Mouse (Mus musculus) lung, adult 2 months (tissue): ENCODE data around the gene Palld. TPM values are rescaled to one million over a fixed set of nuclear protein-coding genes. Genes with fewer than 3 reads are reported as not detected.

Experiments
- DNase-seq: peaks from one replicate; pipeline ENCODE4 v3.0.0; 2022
- H3K4me1 ChIP-seq: fragments of 200-500 bp; 2 replicates; pipeline ENCODE4 v1.6.1; 2011; ENCODE audit warnings: low read length; ENCODE audit not compliant: control insufficient read depth, insufficient read depth
- H3K4me3 ChIP-seq: fragments of 200-500 bp; replicated peaks from 2 replicates; pipeline ENCODE3; 2011; ENCODE audit warnings: low read depth, mild to moderate bottlenecking, control low read depth, low read length; ENCODE audit errors: extremely low read depth
- CTCF ChIP-seq: fragments of 200-500 bp; IDR thresholded peaks from 2 replicates; pipeline ENCODE4 v1.5.1; 2011; ENCODE audit warnings: mild to moderate bottlenecking, low read length, control low read depth; ENCODE audit not compliant: insufficient read depth
- POLR2A ChIP-seq: fragments of 200-500 bp; IDR thresholded peaks from 2 replicates; pipeline ENCODE4 v1.6.1; 2011; ENCODE audit warnings: low read depth, mild to moderate bottlenecking, control low read depth, low read length, borderline replicate concordance; ENCODE audit errors: extremely low read depth
- WGBS: fragments of 180-500 bp; shearing (Covaris S2); methylation state at CpG from one replicate; pipeline ENCODE4 v1.1.7; 2018; 5-methylcytosine and 5-hydroxymethylcytosine counted together
- polyA plus RNA-seq: library from polyadenylated mRNA; depleted of rRNA; stranded (reverse); fragments of >200 nt; gene quantifications from 2 replicates; pipeline ENCODE4 v1.2.3, GENCODE M21; 2012

The Palld gene
- polyA plus RNA-seq, 1 experiment, result 37.1 TPM

GRCm38 (mm10) chr8:61713195-61713990, 189.1 kb downstream of the Palld start:
- no peak for TF ChIP-seq POLR2A
- TF ChIP-seq CTCF, result no peak
- DNase-seq, result no peak
- Histone ChIP-seq H3K4me1 (no peaks in the 10 kb centered on the region), H3K4me3 (no peak overlapping the region)
- WGBS, result 71% methylated on average over 16 of the region's 16 CpGs

- H3K4me1 ChIP-seq, result no peaks in the 10 kb centered on the region
- DNase-seq, result no peak
- 68% methylated on average over 2 of the region's 2 CpGs for WGBS
- H3K4me3 ChIP-seq, result no peak overlapping the region
- TF ChIP-seq POLR2A (no peak), CTCF (no peak)
Measured at GRCm38 (mm10) chr8:61712426-61712825, 190.1 kb downstream of the Palld start.

GRCm38 (mm10) chr8:61708586-61709305, 193.7 kb downstream of the Palld start:
- no peak for TF ChIP-seq POLR2A
- TF ChIP-seq CTCF, result no peak
- WGBS, result 89% methylated on average over 8 of the region's 8 CpGs
- H3K4me3 ChIP-seq, result no peak overlapping the region
- H3K4me1 ChIP-seq, result no peaks in the 10 kb centered on the region
- DNase-seq, result no peak

- no peak for TF ChIP-seq CTCF
- TF ChIP-seq POLR2A, result no peak
- Histone ChIP-seq H3K4me1 (no peaks in the 10 kb centered on the region), H3K4me3 (no peak overlapping the region)
- WGBS, result 79% methylated on average over 3 of the region's 3 CpGs
- no peak for DNase-seq
Measured at GRCm38 (mm10) chr8:61705491-61705890, 197.0 kb downstream of the Palld start.

- no peak for TF ChIP-seq CTCF
- TF ChIP-seq POLR2A, result no peak
- Histone ChIP-seq H3K4me3 (no peak overlapping the region), H3K4me1 (no peaks in the 10 kb centered on the region)
- WGBS, result 83% methylated on average over 8 of the region's 8 CpGs
- DNase-seq, result no peak
Measured at GRCm38 (mm10) chr8:61702122-61702521, 200.4 kb downstream of the Palld start.

- DNase-seq, result no peak
- TF ChIP-seq CTCF (no peak), POLR2A (no peak)
- Histone ChIP-seq H3K4me1 (no peaks in the 10 kb centered on the region), H3K4me3 (no peak overlapping the region)
- WGBS, result 73% methylated on average over 9 of the region's 9 CpGs
Measured at GRCm38 (mm10) chr8:61700932-61701681, 201.4 kb downstream of the Palld start.

GRCm38 (mm10) chr8:61700298-61700697, 202.2 kb downstream of the Palld start:
- TF ChIP-seq CTCF (no peak; the same call in 1 of the 2 replicates), POLR2A (no peak)
- Histone ChIP-seq H3K4me3 (no peak overlapping the region), H3K4me1 (no peaks in the 10 kb centered on the region)
- WGBS, result 94% methylated on average over 1 of the region's 1 CpGs
- no peak for DNase-seq

- DNase-seq, result no peak
- H3K4me1 ChIP-seq, result no peaks in the 10 kb centered on the region
- TF ChIP-seq CTCF (no peak), POLR2A (no peak)
- H3K4me3 ChIP-seq, result no peak overlapping the region
- WGBS, result 82% methylated on average over 2 of the region's 2 CpGs
Measured at GRCm38 (mm10) chr8:61698959-61699358, 203.5 kb downstream of the Palld start.

GRCm38 (mm10) chr8:61697728-61698385, 204.6 kb downstream of the Palld start:
- TF ChIP-seq CTCF, result no peak
- no peak for TF ChIP-seq POLR2A
- 76% methylated on average over 7 of the region's 7 CpGs for WGBS
- no peak for DNase-seq
- no peak overlapping the region for H3K4me3 ChIP-seq
- H3K4me1 ChIP-seq, result no peaks in the 10 kb centered on the region
